Mouse (Mus musculus) small intestine, adult 2 months (tissue): ENCODE results near the gene Pear1. TPM values are rescaled to one million over a fixed set of nuclear protein-coding genes. Genes with fewer than 3 reads are reported as not detected.

Source experiments
- H3K27ac ChIP-seq: fragments of 200-500 bp; 2 replicates; pipeline ENCODE4 v1.5.1; 2012; ENCODE audit warnings: low read depth, low read length, control low read depth, inconsistent platforms; ENCODE audit not compliant: insufficient read depth
- H3K27me3 ChIP-seq: fragments of 200-500 bp; 2 replicates; pipeline ENCODE4 v1.6.1; 2012; ENCODE audit warnings: mild to moderate bottlenecking, moderate library complexity, low read length, inconsistent platforms; ENCODE audit not compliant: control insufficient read depth, insufficient read depth
- H3K36me3 ChIP-seq: fragments of 200-500 bp; 2 replicates; pipeline ENCODE4 v1.6.1; 2012; ENCODE audit warnings: mild to moderate bottlenecking, low read length, control low read depth, inconsistent platforms; ENCODE audit not compliant: control insufficient read depth, insufficient read depth
- H3K4me1 ChIP-seq: fragments of 200-500 bp; 2 replicates; pipeline ENCODE4 v1.6.1; 2012; ENCODE audit warnings: low read length, inconsistent platforms, mixed read lengths; ENCODE audit not compliant: control insufficient read depth, insufficient read depth, insufficient read length
- H3K4me3 ChIP-seq: fragments of 200-500 bp; 2 replicates; pipeline ENCODE4 v1.5.1; 2012; ENCODE audit warnings: low read depth, mild to moderate bottlenecking, control low read depth, inconsistent platforms, low read length, moderate library complexity
- CTCF ChIP-seq: fragments of 200-500 bp; IDR thresholded peaks from 2 replicates; pipeline ENCODE4 v1.5.1; 2012; ENCODE audit warnings: low read depth, mild to moderate bottlenecking, control low read depth, inconsistent platforms, low read length, moderate library complexity, mixed read lengths; ENCODE audit not compliant: insufficient replicate concordance, insufficient read length; ENCODE audit errors: extremely low read depth
- POLR2A ChIP-seq: fragments of 200-500 bp; IDR thresholded peaks from 2 replicates; pipeline ENCODE4 v1.6.1; 2012; ENCODE audit warnings: low read depth, mild to moderate bottlenecking, control low read depth, inconsistent platforms, low read length, moderate library complexity
- WGBS: fragments of 180-500 bp; shearing (Covaris S2); methylation state at CpG from one replicate; pipeline ENCODE4 v1.1.7; 2018; 5-methylcytosine and 5-hydroxymethylcytosine counted together
- polyA plus RNA-seq: library from polyadenylated mRNA; depleted of rRNA; stranded (reverse); fragments of >200 nt; gene quantifications from 2 replicates; pipeline ENCODE4 v1.2.3, GENCODE M21; 2012

Pear1 gene
- polyA plus RNA-seq, 1 experiment, result 20.1 TPM

DNA sequence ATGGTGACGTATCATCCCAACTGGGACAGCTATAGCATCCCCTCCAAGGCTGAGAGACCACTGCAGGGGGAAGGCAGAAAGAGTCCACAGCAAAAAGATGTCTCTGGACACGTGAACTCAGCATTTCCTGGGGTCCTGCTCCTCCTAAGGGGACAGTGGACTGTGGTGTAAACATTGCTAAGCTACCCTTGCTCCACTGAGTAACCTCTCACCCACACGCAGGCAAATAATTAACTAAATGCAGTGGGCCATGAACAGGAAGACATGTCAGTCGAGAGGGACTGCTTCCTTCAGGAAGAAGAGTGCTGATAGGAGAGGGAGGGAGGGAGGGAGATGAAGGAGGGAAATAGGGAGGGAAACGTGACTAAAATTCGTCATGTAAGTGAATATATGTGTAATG lies 53.0 kb downstream of the Pear1 start:
- 18% methylated on average over 6 of the region's 6 CpGs for WGBS
- Histone ChIP-seq H3K36me3 (no peaks in the 10 kb centered on the region), H3K4me3 (no peak overlapping the region), H3K27me3 (peaks cover 2% of the 10 kb centered on the region; the same call in 1 of the 2 replicates), H3K4me1 (peaks cover 7% of the 10 kb centered on the region), H3K27ac (no peak overlapping the region)
- no peak for TF ChIP-seq CTCF
- TF ChIP-seq POLR2A, result no peak

- H3K27ac ChIP-seq, result no peak overlapping the region
- TF ChIP-seq POLR2A, result no peak
- TF ChIP-seq CTCF, result peak; percentile 14; the same call in 1 of the 2 replicates
These were observed 53.8 kb downstream of the Pear1 start for GRCm38 (mm10) chr3:87770280-87770679.

DNA sequence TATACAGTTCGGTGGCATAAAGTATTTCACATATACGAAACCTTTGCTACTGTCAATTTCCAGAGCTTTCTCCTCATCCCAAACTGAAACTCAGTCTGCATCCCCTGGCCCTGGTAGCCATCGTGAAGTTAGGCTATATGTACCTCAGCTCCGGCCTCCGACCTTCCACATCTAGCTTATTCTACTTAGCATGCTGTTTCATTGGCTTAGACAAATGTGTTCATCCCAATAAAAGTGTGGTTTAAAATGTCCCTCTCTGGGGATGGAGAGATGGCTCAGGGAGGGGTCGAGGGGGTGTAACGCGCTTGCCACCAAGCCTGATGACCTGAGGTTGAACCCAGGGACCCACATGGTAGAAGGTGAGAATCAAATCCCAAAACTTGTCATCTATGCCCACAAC lies 54.6 kb downstream of the Pear1 start:
- no peaks in the 10 kb centered on the region for H3K36me3 ChIP-seq
- no peak overlapping the region for H3K27ac ChIP-seq
- WGBS, result 76% methylated on average over 8 of the region's 8 CpGs
- H3K4me1 ChIP-seq, result peaks cover 9% of the 10 kb centered on the region
- no peak overlapping the region for H3K4me3 ChIP-seq
- TF ChIP-seq POLR2A (no peak), CTCF (no peak)
- H3K27me3 ChIP-seq, result peaks cover 2% of the 10 kb centered on the region; the same call in 1 of the 2 replicates

More at GRCm38 (mm10) chr3:87770280-87770679, 53.8 kb downstream of the Pear1 start:
- H3K36me3 ChIP-seq, result no peaks in the 10 kb centered on the region
- peaks cover 7% of the 10 kb centered on the region for H3K4me1 ChIP-seq
- 2% methylated on average over 4 of the region's 4 CpGs for WGBS
- H3K4me3 ChIP-seq, result no peak overlapping the region
- peaks cover 2% of the 10 kb centered on the region; the same call in 1 of the 2 replicates for H3K27me3 ChIP-seq

DNA sequence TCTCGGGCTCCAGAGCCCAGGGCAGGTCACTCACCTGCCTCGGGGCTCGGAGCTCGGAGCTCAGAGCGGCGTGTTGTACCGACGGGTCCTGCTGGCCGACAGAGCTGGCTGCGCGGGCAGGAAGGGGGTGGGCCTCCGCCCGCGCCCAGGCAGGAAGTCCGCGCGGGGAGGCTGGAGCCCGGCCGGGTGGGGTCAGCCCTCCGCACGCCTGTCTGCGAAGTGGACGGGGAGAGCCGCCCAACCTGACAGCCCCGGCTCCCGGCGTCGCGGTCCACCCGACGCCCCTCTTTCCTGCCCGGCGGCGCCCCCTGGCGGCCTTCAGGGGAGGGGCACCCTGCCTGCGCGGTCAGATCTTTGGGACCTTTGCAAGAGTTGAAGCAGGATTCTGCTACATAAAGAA lies 55.3 kb downstream of the Pear1 start:
- Histone ChIP-seq H3K36me3 (no peaks in the 10 kb centered on the region), H3K27me3 (peaks cover 2% of the 10 kb centered on the region; the same call in 1 of the 2 replicates), H3K27ac (peak overlapping the region; percentile 67), H3K4me3 (peak overlapping the region; percentile 73), H3K4me1 (peaks cover 12% of the 10 kb centered on the region)
- TF ChIP-seq POLR2A (peak; percentile 62), CTCF (peak; percentile 77)
- 2% methylated on average over 37 of the region's 37 CpGs for WGBS

DNA sequence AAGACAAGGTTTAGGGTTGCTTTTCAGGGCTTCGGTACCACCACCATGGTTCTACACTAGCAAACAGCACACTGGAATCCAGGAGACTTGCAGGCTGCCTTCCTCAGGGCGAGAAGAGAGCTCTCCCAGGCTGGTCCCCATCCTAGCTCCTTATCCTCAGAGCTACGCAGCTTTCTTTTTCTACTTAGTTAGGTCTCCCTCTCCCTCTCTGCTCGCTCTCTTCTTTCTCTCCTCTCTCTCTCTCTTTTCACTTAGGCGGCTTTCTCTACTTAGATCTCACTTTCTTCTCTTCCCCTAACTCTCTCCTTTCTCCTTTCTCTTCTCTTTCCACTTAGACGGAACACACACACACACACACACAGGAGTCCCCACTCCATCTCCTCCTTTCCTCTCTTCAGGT lies 55.7 kb downstream of the Pear1 start:
- Histone ChIP-seq H3K36me3 (no peaks in the 10 kb centered on the region), H3K27ac (peak overlapping the region; percentile 67), H3K4me1 (peaks cover 13% of the 10 kb centered on the region), H3K27me3 (peaks cover 2% of the 10 kb centered on the region; the same call in 1 of the 2 replicates), H3K4me3 (peak overlapping the region; percentile 73)
- TF ChIP-seq CTCF (no peak), POLR2A (no peak)
- WGBS, result 57% methylated on average over 6 of the region's 6 CpGs

DNA sequence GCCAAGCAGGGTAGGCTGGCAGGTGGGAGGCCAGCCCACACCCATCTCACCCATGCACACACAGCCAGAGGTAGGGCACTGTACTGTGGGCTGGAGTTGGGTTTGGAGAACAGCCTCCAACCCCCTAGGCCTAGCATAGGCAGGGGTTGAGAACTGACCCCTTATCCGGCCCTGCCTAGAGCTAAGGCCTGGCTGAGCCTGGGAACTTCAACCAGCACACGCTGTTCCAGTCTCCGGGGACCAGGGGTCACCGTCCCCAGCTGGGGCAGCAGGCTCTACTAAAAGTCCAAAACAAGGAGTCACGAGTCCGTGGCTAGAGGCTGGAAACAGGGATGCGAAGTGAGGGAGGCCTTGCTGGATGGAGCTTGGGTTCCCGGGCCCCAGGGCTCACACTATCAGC lies 56.3 kb downstream of the Pear1 start:
- Histone ChIP-seq H3K4me1 (peaks cover 16% of the 10 kb centered on the region), H3K4me3 (peak overlapping the region; percentile 73), H3K36me3 (no peaks in the 10 kb centered on the region), H3K27me3 (peaks cover 2% of the 10 kb centered on the region; the same call in 1 of the 2 replicates), H3K27ac (peak overlapping the region; percentile 49)
- TF ChIP-seq POLR2A (no peak), CTCF (no peak)
- WGBS, result 67% methylated on average over 8 of the region's 8 CpGs

GRCm38 (mm10) chr3:87766284-87766667 lies 57.8 kb downstream of the Pear1 start:
- no peak overlapping the region for H3K4me3 ChIP-seq
- H3K27me3 ChIP-seq, result peaks cover 2% of the 10 kb centered on the region; the same call in 1 of the 2 replicates
- TF ChIP-seq CTCF (no peak), POLR2A (no peak)
- no peaks in the 10 kb centered on the region for H3K36me3 ChIP-seq
- H3K27ac ChIP-seq, result no peak overlapping the region
- peaks cover 23% of the 10 kb centered on the region for H3K4me1 ChIP-seq
- 67% methylated on average over 3 of the region's 3 CpGs for WGBS
